Mouse (Mus musculus) stomach, adult 2 months (tissue): ENCODE data around the gene Olfr1414. TPM values are rescaled to one million over a fixed set of nuclear protein-coding genes. Genes with fewer than 3 reads are reported as not detected.

Experiments
- polyA plus RNA-seq: library from polyadenylated mRNA; depleted of rRNA; stranded (reverse); fragments of >200 nt; gene quantifications from 2 replicates; pipeline ENCODE4 v1.2.3, GENCODE M21; 2012; rRNA removed

Gene Olfr1414
- not detected in 2 replicates for polyA plus RNA-seq

GRCm38 (mm10) chr1:92518561-92518960 is at the start of gene Olfr1414:
Gene Olfr1414, minus strand, starts transcription at chr1:92518661.

GRCm38 (mm10) chr1:92496001-92496400 is 22.5 kb downstream of the Olfr1414 start, which contains the start of gene Olfr1415:
Gene Olfr1415, minus strand, starts transcription at chr1:92496101.

DNA sequence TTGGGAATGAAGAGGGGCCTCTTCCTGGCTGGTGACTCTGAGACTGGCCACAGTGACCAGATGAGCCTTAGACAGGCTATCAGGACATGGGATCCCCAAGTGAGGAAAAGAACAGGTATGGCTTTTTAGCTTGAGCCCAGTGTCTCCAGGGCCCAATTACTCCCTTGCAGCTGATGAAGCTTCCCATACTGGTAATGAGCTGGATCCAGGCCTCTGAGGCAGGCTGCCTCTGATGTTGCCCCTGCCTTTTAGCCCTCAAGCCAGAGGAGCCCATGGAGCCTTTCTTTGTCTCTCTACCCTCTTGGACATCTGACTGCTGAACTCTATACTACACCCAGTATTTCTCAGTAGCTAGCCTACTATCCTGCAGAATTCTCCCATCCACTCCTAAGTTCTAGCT is 33.4 kb downstream of the Olfr1414 start, which contains the start of gene Olfr1416:
Olfr1416 (minus strand) TSS at position 101 of the 400 bp plus-strand sequence.

GRCm38 (mm10) chr1:92473165-92474041 is 45.1 kb downstream of the Olfr1414 start, which contains the start of gene Ndufa10:
Gene Ndufa10, minus strand, starts transcription at chr1:92473860.

Other genes starting within 250 kb of the Olfr1414 start
- gene Ndufa10, start 44.8 kb downstream of the Olfr1414 start, polyA plus RNA-seq, result 47.4 and 57.1 TPM in 2 replicates
- not detected in 2 replicates for gene Olfr1416, start 33.5 kb downstream of the Olfr1414 start, polyA plus RNA-seq
- gene Olfr1415, start 22.6 kb downstream of the Olfr1414 start, polyA plus RNA-seq, result not detected in 2 replicates
- gene Olfr1413, start 52.7 kb upstream of the Olfr1414 start, polyA plus RNA-seq, result not detected in 2 replicates
- gene Olfr1412, start 67.1 kb upstream of the Olfr1414 start, polyA plus RNA-seq, result not detected in 2 replicates
- not detected in 2 replicates for gene Olfr1411, start 75.8 kb upstream of the Olfr1414 start, polyA plus RNA-seq
- not detected in 2 replicates for gene Olfr1410, start 87.1 kb upstream of the Olfr1414 start, polyA plus RNA-seq
- gene Olfr12, start 99.1 kb upstream of the Olfr1414 start, polyA plus RNA-seq, result not detected in 2 replicates
- gene Cops9, start 123.3 kb upstream of the Olfr1414 start, polyA plus RNA-seq, result 33.6 and 35.5 TPM in 2 replicates
- not detected in 2 replicates for gene Otos, start 130.2 kb upstream of the Olfr1414 start, polyA plus RNA-seq